Mouse (Mus musculus) c-Kit-negative CD71-positive TER-119-positive erythroid progenitor cells, embryonic 14.5 days (primary cell): Measurements from ENCODE around the gene Fam189a1.

Experiments used
- DNase-seq: peaks from one replicate; pipeline ENCODE4 v3.0.0-alpha.2; 2013; ENCODE audit warnings: low read depth, low spot score

Fam189a1 gene

GRCm38 (mm10) chr7:64821081-64821480 is 335.3 kb downstream of the Fam189a1 start:
- DNase-seq, result no peak

DNA sequence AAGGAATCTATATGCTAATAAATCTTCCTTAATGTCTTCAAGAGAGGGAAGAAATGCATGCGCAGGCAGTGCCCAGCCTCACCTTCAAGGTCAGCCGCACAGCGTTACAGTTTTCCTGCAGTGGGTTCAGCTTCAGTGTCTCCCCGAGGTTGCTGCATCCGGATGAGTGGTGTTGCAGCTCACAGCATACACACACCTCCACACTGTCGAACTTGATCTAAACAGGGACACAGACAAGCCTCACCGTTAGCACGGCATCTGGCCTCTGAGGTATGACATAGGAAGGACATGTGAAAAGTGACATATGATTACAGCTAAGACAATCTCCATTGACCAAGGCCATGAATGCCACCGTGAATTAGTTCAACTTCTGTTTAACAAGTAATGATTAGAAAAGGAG is 336.7 kb downstream of the Fam189a1 start:
- DNase-seq, result no peak

DNA sequence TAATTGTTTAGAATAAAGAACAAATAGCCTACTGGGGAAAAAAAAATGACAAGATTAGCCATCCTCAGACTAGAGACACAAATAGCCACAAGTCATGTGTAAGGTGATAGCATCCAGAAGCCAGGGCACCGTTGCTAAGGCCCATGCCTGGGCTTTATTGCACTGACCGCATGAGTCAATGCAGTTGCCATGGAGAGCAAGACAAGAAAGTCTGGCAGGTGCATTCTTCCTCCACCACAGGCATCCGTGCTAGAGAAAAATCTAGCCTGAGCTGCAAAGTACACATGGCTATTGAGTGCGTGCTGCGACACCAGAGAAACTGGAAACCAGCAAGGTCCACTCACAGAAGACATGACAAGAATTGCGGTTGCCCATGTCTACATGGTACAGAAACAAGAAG is 347.5 kb downstream of the Fam189a1 start:
- DNase-seq, result no peak

- DNase-seq, result no peak
Observed at GRCm38 (mm10) chr7:64805100-64805499, 351.3 kb downstream of the Fam189a1 start.

DNA sequence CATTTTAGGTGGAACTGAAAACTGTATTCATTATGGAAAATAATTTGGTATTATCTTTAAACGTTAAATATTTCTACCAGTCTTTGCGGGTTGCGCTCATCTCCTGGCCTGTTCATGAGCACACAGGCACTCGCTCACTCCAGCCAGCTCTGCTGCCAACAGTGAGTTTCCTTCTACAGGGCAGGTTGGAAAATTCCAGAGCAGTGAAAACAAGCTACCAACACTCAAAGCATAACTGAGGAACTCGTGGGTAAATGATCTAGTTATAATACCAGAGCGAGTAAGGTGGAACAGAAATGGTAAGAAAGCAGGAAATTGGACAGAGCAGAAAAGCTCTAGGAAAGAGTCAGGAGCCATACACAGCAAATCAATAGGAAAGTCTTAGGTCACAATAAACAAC is 360.8 kb downstream of the Fam189a1 start:
- DNase-seq, result no peak

DNA sequence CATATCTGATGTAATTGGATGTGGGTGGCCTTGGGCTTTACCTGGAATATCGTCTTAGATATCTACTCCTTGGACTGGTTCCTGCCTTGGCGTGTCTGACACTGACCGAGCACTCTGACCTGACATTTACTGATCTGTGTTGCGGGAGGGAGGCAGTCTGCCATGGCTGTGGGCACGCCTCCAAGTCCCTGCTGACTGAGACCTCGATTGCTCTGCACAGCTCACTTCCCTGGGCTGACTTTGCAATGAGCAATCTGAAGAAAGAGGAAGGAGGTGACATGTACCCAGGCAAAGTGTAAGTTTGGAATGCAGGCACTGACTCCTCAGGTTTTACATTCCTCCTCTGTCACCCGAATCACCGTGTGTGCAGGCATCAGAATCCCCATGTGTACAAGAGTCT is 364.3 kb downstream of the Fam189a1 start:
- no peak for DNase-seq

DNA sequence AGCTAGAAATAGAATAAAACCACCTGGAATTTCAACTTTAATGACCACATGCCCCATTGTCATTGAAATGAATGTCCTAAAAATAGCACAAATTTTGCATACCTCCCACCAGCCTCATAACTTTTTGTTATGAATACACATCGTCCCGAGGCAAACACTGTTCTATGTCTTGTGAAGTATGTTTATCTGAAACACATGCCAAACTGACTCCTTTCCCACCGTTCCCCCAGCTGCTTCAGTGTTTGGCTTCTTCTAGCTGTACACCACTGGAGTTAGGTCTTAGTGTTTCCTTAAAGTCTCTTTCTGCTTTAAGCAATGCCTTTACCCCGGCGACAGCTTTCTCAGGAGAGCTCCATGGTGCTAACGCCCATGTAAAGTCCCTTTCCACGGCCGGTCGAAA is 365.2 kb downstream of the Fam189a1 start:
- DNase-seq, result no peak

- DNase-seq, result no peak
Observed at GRCm38 (mm10) chr7:64785040-64785439, 371.3 kb downstream of the Fam189a1 start.

- no peak for DNase-seq
Observed at GRCm38 (mm10) chr7:64779501-64779900, 376.9 kb downstream of the Fam189a1 start.

- no peak for DNase-seq
Observed at GRCm38 (mm10) chr7:64776708-64777489, 379.5 kb downstream of the Fam189a1 start.

DNA sequence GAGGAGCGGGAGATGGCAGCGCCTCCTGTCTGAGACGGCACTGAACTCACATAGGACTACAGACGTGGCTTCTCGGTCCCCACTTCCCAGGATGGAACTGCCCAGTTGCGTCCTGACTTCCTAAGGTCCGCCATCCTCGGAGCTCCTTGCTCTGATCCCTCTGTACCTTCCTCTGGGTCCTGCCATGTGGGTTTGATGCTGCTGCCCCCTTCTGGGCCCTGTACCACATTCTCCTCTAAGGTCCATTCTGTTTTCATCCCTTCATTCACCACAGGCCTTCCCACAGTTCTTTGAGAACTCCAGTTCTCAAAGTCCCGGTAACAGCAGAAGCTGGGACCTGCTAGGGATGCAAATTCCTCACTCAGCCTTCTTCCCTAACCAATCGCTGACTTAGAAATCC is 382.9 kb downstream of the Fam189a1 start:
- no peak for DNase-seq

DNA sequence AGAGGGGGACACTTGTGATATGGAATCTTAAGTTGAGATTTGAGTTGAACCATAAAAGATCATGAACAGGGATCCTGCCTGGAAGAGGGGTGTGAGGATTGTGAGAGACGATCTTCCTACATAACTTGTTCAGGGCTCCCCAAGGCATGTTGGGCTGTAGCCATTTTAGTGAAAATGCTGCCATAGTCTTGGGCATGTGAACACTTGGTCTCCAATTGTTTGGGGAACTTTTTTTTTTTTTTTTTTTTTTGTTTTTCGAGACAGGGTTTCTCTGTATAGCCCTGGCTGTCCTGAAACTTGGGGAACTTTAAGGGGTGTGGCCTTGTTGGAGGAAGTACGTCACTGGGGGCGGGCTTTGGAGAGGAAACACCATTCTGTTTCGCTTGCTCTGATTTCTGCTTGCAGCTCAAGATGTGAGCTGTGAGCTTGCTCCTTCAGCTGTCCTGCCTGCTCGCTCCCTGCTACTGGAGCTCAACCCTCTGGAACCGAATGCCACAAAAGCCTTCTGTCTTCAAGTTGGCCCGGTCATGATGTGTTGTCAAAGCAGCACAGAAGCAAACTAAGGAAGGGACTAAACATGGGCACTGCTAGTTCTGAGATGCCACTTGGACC is 385.5 kb downstream of the Fam189a1 start:
- no peak for DNase-seq

GRCm38 (mm10) chr7:64769768-64770167 is 386.6 kb downstream of the Fam189a1 start:
- DNase-seq, result no peak

GRCm38 (mm10) chr7:64765595-64765994 is 390.8 kb downstream of the Fam189a1 start:
- DNase-seq, result no peak

DNA sequence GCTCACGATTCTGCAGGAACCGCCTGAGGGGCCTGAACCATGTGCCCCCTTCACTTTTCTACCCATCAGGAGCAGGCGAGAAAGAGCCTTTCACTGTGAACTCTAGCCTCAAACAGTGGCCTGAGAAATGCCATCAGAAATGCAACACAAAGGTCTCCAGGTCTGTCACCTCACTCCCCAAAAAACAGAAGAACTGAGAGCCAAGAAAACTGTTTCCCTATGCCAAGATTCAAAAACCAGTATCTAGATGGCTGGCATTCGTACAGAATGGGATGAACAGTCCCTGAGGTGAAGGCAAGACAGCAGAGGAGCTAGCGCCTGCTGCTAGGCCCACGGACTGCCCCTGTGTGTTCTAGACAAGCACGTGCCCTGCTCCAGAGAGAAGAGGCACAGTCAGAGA is 401.2 kb downstream of the Fam189a1 start:
- DNase-seq, result no peak

- no peak for DNase-seq
Observed at GRCm38 (mm10) chr7:64754161-64754560, 402.2 kb downstream of the Fam189a1 start.

DNA sequence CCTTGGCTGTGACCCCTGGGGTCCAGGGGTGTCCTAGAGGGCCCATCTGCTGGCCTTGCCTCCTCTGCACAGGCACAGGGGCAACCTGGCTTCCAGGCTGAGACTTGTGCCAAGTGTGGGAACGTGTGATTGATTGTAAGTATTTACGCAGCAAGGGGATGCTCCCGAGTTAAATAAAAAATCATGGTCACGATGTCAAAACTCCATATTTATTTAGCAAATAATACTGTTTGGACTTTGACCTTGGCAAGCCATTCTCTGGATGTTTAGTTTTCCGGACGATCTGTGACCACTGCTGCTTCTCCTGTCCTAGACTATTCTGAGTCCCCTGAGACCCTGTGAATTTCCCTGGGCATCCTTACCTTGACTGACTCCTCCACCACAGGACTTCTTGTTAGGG is 402.7 kb downstream of the Fam189a1 start:
- DNase-seq, result no peak

DNA sequence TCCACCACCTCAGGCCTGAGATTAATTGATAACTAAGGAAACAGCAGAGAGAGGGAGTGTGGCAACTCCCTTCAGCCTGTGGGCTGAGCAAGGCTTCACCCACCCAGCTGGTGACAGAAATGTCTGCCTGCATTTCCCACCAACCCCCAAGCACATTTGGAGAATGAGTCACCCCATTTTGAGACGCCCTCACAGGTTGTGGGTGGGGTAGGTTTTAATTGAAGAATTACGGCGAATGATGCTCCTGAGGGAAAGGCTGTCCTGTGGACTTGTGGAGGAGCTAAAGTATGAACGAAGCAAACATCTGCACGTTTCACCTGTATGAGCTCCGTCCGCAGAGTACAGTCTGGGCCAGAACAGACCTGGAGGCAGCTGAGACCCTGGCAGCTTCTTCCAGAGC is 404.2 kb downstream of the Fam189a1 start:
- no peak for DNase-seq

DNA sequence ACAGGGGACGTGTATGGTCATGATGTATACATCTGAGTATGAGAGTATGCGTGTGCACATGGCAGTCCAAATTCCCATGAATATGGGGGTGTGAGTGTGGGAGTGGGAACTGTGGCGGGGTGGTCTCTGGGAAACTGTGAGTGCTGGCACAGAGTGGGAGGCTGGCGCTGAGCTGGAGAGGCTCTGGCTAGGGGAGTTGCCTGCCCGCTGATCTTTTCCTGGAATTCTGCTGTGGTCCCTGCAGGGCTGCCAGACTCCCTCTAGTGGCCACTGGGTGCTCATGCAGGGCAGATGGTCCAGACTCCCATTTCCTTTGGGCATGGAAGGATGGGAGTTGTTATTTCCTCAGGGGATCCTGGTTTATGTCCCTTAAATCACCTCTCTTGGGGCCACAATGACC is 404.9 kb downstream of the Fam189a1 start:
- no peak for DNase-seq

DNA sequence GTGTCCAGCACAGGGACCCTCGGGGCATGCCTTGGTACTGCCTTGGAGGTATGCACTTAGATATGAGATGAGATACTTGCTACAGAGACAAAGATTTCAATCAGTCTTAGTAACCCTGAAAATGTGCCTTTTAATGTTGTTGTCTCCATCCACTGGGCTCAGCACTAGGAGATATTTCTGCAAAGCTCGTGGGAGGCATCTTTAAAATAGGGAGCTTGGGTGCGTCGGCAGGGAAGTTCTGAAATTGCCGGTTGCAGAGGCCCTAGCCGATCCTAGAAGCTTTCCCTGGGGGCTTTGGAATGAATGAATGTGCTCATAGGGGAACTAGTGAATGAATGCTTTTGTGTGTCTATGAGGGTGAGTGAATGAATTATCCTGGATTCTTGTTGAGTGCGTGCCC is 412.8 kb downstream of the Fam189a1 start:
- no peak for DNase-seq

- peak; percentile 15 for DNase-seq
Observed at GRCm38 (mm10) chr7:64741333-64742307, 414.8 kb downstream of the Fam189a1 start.

DNA sequence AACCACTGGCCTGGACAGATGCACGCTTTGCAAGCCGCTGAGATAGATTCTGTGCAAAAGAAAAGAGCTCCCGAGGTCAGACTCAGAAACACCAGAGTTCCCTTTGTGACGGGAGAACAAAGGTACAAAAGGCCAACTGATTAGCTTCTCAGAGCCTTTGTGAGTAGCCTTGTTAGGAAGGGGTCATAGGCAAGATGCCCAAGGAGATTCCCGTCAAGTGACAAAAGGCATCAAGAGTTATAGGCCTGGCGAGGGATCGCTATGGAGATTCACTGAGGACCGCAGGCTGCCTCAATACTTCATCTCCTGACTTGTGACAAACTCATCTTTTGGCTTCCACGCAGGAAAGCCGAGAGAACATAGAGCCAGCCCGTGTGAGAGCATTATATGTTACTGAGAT is 417.2 kb downstream of the Fam189a1 start:
- no peak for DNase-seq
